Mouse (Mus musculus) embryonic facial prominence, embryonic 15.5 days (tissue): ENCODE data around the gene Astn2. TPM values are rescaled to one million over a fixed set of nuclear protein-coding genes. Genes with fewer than 3 reads are reported as not detected.

ENCODE experiments used
- ATAC-seq: fragments of 200-750 bp; cut with Nextera tagmentation; 2 replicates; pipeline ENCODE4 v1.8.0; 2017; ENCODE audit warnings: low read depth, moderate TSS enrichment; ENCODE audit not compliant: insufficient number of reproducible peaks, low FRiP score, low TSS enrichment
- H3K27ac ChIP-seq: fragments of 300-500 bp; sonication (generic); replicated peaks from 2 replicates; pipeline ENCODE4 v1.5.1; 2015; ENCODE audit warnings: mild to moderate bottlenecking, inconsistent platforms
- H3K27me3 ChIP-seq: fragments of 300-500 bp; sonication (generic); 2 replicates; pipeline ENCODE4 v1.6.1; 2015; ENCODE audit warnings: inconsistent platforms
- H3K36me3 ChIP-seq: fragments of 300-500 bp; sonication (generic); 2 replicates; pipeline ENCODE4 v1.6.1; 2015; ENCODE audit warnings: mild to moderate bottlenecking, inconsistent platforms
- H3K4me1 ChIP-seq: fragments of 300-500 bp; sonication (generic); 2 replicates; pipeline ENCODE4 v1.6.1; 2015; ENCODE audit warnings: inconsistent platforms
- H3K4me2 ChIP-seq: fragments of 300-500 bp; sonication (generic); replicated peaks from 2 replicates; pipeline ENCODE4 v1.6.1; 2015; ENCODE audit warnings: mild to moderate bottlenecking, inconsistent platforms
- H3K4me3 ChIP-seq: fragments of 300-500 bp; sonication (generic); replicated peaks from 2 replicates; pipeline ENCODE4 v1.5.1; 2015; ENCODE audit warnings: mild to moderate bottlenecking, inconsistent platforms
- H3K9ac ChIP-seq: fragments of 300-500 bp; sonication (generic); 2 replicates; pipeline ENCODE4 v1.6.1; 2015; ENCODE audit warnings: inconsistent platforms
- H3K9me3 ChIP-seq: fragments of 300-500 bp; sonication (generic); replicated peaks from 2 replicates; pipeline ENCODE4 v1.6.1; 2016; ENCODE audit warnings: inconsistent platforms
- WGBS: fragments of 180-500 bp; shearing (Covaris S2); methylation state at CpG from one replicate; pipeline ENCODE4 v1.1.7; 2015; 5-methylcytosine and 5-hydroxymethylcytosine counted together
- polyA plus RNA-seq: library from polyadenylated mRNA; unstranded; fragments of >200 nt; fragmentation: Nextera tagmentation; extraction: Ambion mirVana; gene quantifications from 2 replicates; pipeline ENCODE4 v1.2.1, GENCODE M21; 2015

Astn2 gene
- polyA plus RNA-seq: 1.6 TPM in 2 replicates

DNA sequence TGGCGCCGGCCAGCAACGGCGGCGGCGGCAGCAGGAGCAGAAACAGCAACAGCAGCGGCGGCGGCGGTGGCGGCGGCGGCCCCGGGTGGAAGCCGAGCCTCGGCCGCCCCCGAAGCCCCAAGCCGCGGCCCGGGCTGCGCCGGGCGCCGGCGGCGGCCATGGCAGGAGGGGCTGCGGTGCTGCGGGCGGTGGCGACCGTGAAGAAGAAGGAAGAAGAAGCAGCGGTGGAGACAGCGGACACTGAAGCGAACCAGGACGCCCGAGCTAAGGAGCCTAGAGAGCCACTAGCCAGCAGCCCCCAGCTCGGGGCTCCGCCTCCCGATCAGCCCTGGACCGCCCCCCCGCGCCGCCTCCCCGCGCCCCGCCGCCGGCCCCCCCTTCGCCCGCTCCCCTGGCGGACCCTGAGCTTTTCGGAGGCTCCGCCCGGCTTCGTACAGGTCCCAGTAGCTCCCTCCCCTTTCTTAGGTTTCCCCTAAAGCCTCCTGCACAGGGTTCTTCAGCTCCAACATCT lies at the start of gene Astn2:
Gene Astn2 (minus strand): TSS at position 411 of the 511 bp plus-strand sequence.
- H3K36me3 ChIP-seq: no peaks in the 10 kb centered on the region
- H3K4me1 ChIP-seq: peaks cover 15% of the 10 kb centered on the region
- peak within 1 kb of the TSS; percentile 73 for H3K4me3 ChIP-seq
- WGBS: under 1% methylated on average over 39 of the region's 56 CpGs
- peak within 1 kb of the TSS; percentile 99 for H3K4me2 ChIP-seq
- no peaks in the 10 kb centered on the region for H3K9me3 ChIP-seq
- H3K9ac ChIP-seq: peak within 1 kb of the TSS; percentile 44
- ATAC-seq: peak; percentile 77
- no peak within 1 kb of the TSS for H3K27ac ChIP-seq
- peaks cover 27% of the 10 kb centered on the region for H3K27me3 ChIP-seq

DNA sequence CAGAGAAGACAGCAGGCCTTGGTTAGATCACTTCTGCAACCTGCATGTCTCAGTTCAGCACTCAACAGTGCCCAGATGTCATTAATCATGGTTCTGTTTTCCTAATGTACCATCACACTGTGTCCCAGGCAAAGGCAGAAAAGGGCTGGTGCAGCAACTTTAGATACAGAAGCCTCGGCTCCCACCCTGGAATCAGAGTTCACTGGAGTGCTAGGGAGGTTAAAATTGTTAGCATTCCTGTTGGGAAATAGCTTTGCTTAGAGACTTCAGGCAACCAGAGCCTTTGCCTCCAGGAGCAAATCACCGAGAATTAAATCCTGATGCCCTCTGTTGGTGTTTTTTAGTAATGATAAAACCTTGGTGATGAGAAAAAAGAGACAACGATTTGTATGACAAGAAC lies 45.7 kb upstream of the Astn2 start:
- 20% methylated on average over 3 of the region's 3 CpGs for WGBS
- Histone ChIP-seq H3K4me1 (no peaks in the 10 kb centered on the region), H3K9ac (no peak overlapping the region), H3K36me3 (no peaks in the 10 kb centered on the region), H3K27ac (no peak overlapping the region), H3K4me2 (no peak overlapping the region), H3K27me3 (no peaks in the 10 kb centered on the region), H3K4me3 (no peak overlapping the region), H3K9me3 (no peaks in the 10 kb centered on the region)
- ATAC-seq: no peak

DNA sequence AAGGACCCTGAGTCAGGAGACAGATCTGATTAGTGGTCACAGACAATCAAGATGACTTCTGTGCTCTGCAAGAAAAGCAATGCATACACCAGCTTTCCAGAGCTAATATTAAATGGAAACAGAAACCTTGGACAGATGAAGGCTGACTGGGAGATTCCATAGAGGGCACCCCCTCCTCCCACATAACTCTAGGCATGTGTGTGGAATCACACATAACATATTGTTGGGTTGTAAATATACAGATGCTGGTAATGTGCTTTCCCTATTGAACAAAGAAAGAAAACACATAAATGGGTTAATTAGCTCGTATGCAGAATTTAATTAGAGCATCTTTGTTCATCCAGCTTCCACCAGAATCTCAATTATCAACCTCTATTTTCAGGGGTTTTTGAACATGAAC lies 26.8 kb upstream of the Astn2 start:
- WGBS: 49% methylated on average over 1 of the region's 1 CpGs

GRCm38 (mm10) chr4:66425804-66426203 lies 21.4 kb upstream of the Astn2 start:
- no peaks in the 10 kb centered on the region for H3K27me3 ChIP-seq
- no peak overlapping the region for H3K9ac ChIP-seq
- 76% methylated on average over 4 of the region's 4 CpGs for WGBS
- H3K36me3 ChIP-seq: no peaks in the 10 kb centered on the region
- H3K27ac ChIP-seq: no peak overlapping the region
- H3K9me3 ChIP-seq: no peaks in the 10 kb centered on the region
- H3K4me1 ChIP-seq: no peaks in the 10 kb centered on the region
- ATAC-seq: no peak
- H3K4me3 ChIP-seq: no peak overlapping the region
- H3K4me2 ChIP-seq: no peak overlapping the region

More for the DNA sequence above, 26.8 kb upstream of the Astn2 start:
- Histone ChIP-seq H3K4me1 (no peaks in the 10 kb centered on the region), H3K36me3 (no peaks in the 10 kb centered on the region), H3K9ac (no peak overlapping the region), H3K27me3 (no peaks in the 10 kb centered on the region), H3K4me2 (no peak overlapping the region), H3K27ac (no peak overlapping the region), H3K9me3 (no peaks in the 10 kb centered on the region), H3K4me3 (no peak overlapping the region)
- no peak for ATAC-seq

DNA sequence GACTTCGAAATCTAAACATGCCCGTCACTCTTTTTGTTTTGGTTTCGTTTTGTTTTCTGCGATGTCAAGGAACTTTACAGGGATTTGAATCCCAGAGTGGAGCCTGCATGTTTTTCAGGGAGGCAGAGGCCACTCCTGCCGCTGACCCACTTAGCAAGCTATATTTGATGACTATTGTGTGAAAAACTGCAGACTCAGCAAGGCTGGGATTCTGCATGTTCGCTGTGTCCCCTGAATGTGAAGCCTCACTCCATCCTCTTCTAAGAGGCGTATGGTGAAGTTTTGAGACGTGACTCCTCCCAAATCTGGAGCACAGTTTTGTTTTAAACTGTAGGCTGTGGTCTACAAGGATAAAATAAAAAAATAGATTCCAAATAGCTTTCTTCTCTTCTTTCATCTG lies 10.4 kb upstream of the Astn2 start:
- no peak for ATAC-seq
- H3K4me3 ChIP-seq: no peak overlapping the region
- H3K9me3 ChIP-seq: no peaks in the 10 kb centered on the region
- no peak overlapping the region for H3K27ac ChIP-seq
- 65% methylated on average over 8 of the region's 8 CpGs for WGBS
- H3K36me3 ChIP-seq: no peaks in the 10 kb centered on the region
- H3K4me1 ChIP-seq: no peaks in the 10 kb centered on the region
- no peaks in the 10 kb centered on the region for H3K27me3 ChIP-seq
- no peak overlapping the region for H3K4me2 ChIP-seq
- no peak overlapping the region for H3K9ac ChIP-seq

DNA sequence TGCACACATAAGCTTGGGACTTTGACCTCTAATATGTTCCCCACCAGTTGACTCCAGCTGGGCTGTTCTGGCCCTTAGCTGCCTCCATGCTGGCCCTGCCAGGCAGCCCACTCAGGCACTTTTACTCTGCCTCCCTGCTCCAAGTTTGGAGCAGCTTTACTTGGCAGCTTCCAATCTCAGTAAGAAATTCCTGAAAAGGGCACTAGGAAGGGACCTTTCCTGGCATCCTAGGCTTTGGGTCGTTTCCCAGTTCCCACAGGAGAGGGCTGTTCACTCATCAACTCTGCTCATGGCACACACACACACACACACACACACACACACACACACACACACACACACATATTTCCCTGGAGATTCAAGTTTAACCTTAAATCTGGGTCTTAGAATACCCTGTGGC lies 675 bp upstream of the Astn2 start:
- H3K4me1 ChIP-seq: peaks cover 15% of the 10 kb centered on the region
- no peak overlapping the region for H3K27ac ChIP-seq
- no peaks in the 10 kb centered on the region for H3K36me3 ChIP-seq
- H3K27me3 ChIP-seq: peaks cover 27% of the 10 kb centered on the region
- H3K4me2 ChIP-seq: no peak overlapping the region
- no peak for ATAC-seq
- no peaks in the 10 kb centered on the region for H3K9me3 ChIP-seq
- WGBS: 56% methylated on average over 1 of the region's 1 CpGs
- H3K4me3 ChIP-seq: 0 out of 2 replicates have a peak overlapping the region, but pooled peaks have one; percentile 73
- H3K9ac ChIP-seq: no peak overlapping the region

GRCm38 (mm10) chr4:66403708-66404200 lies 657 bp downstream of the Astn2 start:
- under 1% methylated on average over 48 of the region's 51 CpGs for WGBS
- peaks cover 15% of the 10 kb centered on the region for H3K4me1 ChIP-seq
- no peak overlapping the region for H3K27ac ChIP-seq
- H3K9ac ChIP-seq: peak overlapping the region; percentile 44
- ATAC-seq: peak; percentile 55
- H3K9me3 ChIP-seq: no peaks in the 10 kb centered on the region
- H3K36me3 ChIP-seq: no peaks in the 10 kb centered on the region
- peaks cover 27% of the 10 kb centered on the region for H3K27me3 ChIP-seq
- H3K4me2 ChIP-seq: peak overlapping the region; percentile 99
- peak overlapping the region; percentile 73 for H3K4me3 ChIP-seq

DNA sequence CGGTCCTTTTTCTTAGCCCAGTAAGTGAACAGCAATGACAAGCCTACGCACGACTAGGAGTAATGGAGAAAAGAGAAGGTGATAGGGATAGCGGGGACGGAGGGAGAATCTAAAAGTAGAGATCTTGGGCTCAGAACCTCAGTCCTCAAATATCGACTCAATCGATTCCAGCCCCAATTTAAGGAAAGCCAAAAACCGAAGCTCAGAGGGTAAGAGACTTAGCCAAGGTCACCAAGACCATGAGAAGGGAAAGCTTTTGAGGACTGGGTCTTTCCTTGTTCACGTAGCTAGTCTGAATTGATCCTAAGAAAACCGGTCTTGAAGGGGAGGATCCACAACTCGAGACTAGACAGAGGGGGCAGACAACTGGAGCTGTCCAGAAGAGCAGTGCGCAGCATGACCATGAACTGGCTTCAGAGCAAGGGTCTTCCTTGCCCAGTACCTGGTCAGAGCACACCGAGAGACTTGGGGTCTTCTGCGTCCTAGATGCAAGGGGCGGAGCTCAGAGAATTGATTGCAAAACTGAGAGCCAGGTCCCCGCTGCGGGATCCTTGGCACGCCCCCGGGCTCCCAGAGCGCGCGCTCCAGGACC lies 1.2 kb downstream of the Astn2 start:
- ATAC-seq: peak; percentile 9; the same call in 1 of the 2 replicates
- peak overlapping the region; percentile 73 for H3K4me3 ChIP-seq
- H3K27me3 ChIP-seq: peaks cover 27% of the 10 kb centered on the region
- WGBS: under 1% methylated on average over 20 of the region's 22 CpGs
- H3K27ac ChIP-seq: no peak overlapping the region
- H3K9ac ChIP-seq: peak overlapping the region; percentile 44; the same call in 1 of the 2 replicates
- peak overlapping the region; percentile 99 for H3K4me2 ChIP-seq
- H3K36me3 ChIP-seq: no peaks in the 10 kb centered on the region
- H3K4me1 ChIP-seq: peaks cover 15% of the 10 kb centered on the region
- H3K9me3 ChIP-seq: no peaks in the 10 kb centered on the region

- WGBS: under 1% methylated on average over 24 of the region's 24 CpGs
- ATAC-seq: no peak
- H3K4me2 ChIP-seq: peak overlapping the region; percentile 99
- no peak overlapping the region for H3K27ac ChIP-seq
- no peak overlapping the region for H3K9ac ChIP-seq
- no peaks in the 10 kb centered on the region for H3K9me3 ChIP-seq
- peaks cover 15% of the 10 kb centered on the region for H3K4me1 ChIP-seq
- peak overlapping the region; percentile 73 for H3K4me3 ChIP-seq
- peaks cover 27% of the 10 kb centered on the region for H3K27me3 ChIP-seq
- H3K36me3 ChIP-seq: no peaks in the 10 kb centered on the region
Measured at GRCm38 (mm10) chr4:66402611-66403010, 1.8 kb downstream of the Astn2 start.

DNA sequence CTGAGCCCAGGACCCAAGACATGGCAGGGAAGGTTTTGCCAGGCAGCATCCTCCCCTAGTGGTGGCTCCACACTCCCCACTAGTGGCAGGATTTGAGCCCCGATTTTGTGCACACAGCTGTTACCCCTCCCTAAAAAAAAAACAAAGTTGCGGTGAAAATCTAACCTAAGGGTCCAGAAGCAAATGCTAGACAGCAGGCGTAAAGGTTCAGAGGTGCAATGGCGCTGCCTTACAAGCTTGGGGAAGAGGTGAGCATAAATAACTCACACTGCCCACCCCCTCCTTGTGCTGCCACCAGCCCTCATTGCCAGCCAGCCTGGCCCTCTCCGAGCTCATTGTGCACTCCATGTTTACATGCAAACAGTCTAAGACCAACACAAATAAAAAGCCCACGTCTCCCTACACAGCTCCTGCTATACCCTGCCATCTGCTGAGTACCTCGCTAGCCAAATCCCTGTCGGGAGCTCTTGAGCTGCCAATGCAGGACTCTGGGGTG lies 3.2 kb downstream of the Astn2 start:
- Histone ChIP-seq H3K9ac (no peak overlapping the region), H3K27me3 (peaks cover 27% of the 10 kb centered on the region), H3K4me3 (no peak overlapping the region), H3K27ac (no peak overlapping the region), H3K4me2 (no peak overlapping the region), H3K4me1 (peaks cover 15% of the 10 kb centered on the region), H3K9me3 (no peaks in the 10 kb centered on the region), H3K36me3 (no peaks in the 10 kb centered on the region)
- no peak for ATAC-seq
- WGBS: 21% methylated on average over 8 of the region's 8 CpGs

DNA sequence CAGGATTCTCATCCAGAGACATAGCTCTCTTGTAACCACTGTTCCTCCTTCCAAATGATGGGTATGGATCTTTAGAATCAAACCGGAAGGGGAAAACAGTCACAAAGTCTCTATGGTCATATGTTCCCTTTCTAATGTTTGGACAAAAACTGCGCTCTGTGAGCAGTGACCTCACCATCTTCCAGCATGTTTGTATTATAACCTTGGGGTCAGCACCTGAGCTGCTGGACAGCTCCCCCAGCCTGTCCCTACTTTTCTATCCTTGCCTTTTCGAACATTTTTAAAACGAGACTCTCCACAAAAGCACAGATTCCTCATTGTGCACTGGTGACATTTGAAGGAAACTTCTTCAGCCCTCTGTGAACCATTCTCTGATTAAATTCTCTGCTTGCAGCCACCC lies 5.3 kb downstream of the Astn2 start:
- no peaks in the 10 kb centered on the region for H3K36me3 ChIP-seq

More for the DNA sequence above, 5.3 kb downstream of the Astn2 start:
- no peak for ATAC-seq
- Histone ChIP-seq H3K9me3 (no peaks in the 10 kb centered on the region), H3K4me3 (no peak overlapping the region), H3K4me1 (peaks cover 15% of the 10 kb centered on the region), H3K9ac (no peak overlapping the region), H3K4me2 (no peak overlapping the region), H3K27me3 (peaks cover 20% of the 10 kb centered on the region), H3K27ac (no peak overlapping the region)
- 48% methylated on average over 4 of the region's 4 CpGs for WGBS
